Mouse (Mus musculus): ENCODE data around the gene B4galnt3. TPM values are rescaled to one million over a fixed set of nuclear protein-coding genes. Genes with fewer than 3 reads are reported as not detected.

B4galnt3 gene
- polyA plus RNA-seq, 1 experiment, result 0.65 TPM

- TF ChIP-seq POLR2A (IDR thresholded peaks at IDR 0.05; ENCODE audit: borderline replicate concordance, insufficient read depth, low read length) (no peak), CTCF (IDR thresholded peaks at IDR 0.05; ENCODE audit: borderline replicate concordance, insufficient read depth, low read depth, low read length) (no peak)
- Histone ChIP-seq H3K4me3 (replicated peaks; ENCODE audit: insufficient read depth, low read depth, low read length) (no peak overlapping the region), H3K27ac (ENCODE audit: insufficient read depth, low read length) (no peak overlapping the region), H3K4me1 (ENCODE audit: control insufficient read depth, insufficient read depth, low read length) (no peaks in the 10 kb centered on the region), H3K27me3 (ENCODE audit: control insufficient read depth, insufficient read depth, low read length) (no peaks in the 10 kb centered on the region)
- DNase-seq, result no peak
- WGBS, result 54% methylated on average over 7 of the region's 7 CpGs
Observed at GRCm38 (mm10) chr6:120235874-120236273, 58.5 kb downstream of the B4galnt3 start.

GRCm38 (mm10) chr6:120232885-120233284 is 61.5 kb downstream of the B4galnt3 start:
- Histone ChIP-seq H3K27me3 (ENCODE audit: control insufficient read depth, insufficient read depth, low read length) (no peaks in the 10 kb centered on the region), H3K4me3 (replicated peaks; ENCODE audit: insufficient read depth, low read depth, low read length) (no peak overlapping the region), H3K4me1 (ENCODE audit: control insufficient read depth, insufficient read depth, low read length) (no peaks in the 10 kb centered on the region), H3K27ac (ENCODE audit: insufficient read depth, low read length) (no peak overlapping the region)
- TF ChIP-seq POLR2A (IDR thresholded peaks at IDR 0.05; ENCODE audit: borderline replicate concordance, insufficient read depth, low read length), result no peak
- 95% methylated on average over 6 of the region's 6 CpGs for WGBS
- no peak for DNase-seq

DNA sequence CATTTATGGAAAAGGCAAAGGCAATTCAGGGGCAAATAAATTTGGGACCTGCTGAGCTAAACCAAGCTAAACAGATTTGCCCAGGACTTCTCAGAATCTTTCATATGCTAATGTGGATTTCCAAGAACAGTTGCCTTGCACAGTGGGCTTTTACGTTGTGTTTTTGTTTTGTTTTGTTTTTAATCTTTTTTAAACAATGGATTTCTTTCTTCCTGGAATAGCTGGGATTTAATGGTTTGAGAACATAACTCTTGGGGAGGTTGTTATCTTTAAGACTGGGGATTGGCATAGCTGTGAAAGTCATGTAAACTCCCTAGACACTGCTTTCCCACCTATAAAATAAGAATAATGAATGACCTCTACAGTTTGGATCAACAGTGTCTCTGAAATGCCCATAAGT is 63.9 kb downstream of the B4galnt3 start:
- no peak overlapping the region for H3K27ac ChIP-seq (ENCODE audit: insufficient read depth, low read length)
- H3K27me3 ChIP-seq (ENCODE audit: control insufficient read depth, insufficient read depth, low read length), result no peaks in the 10 kb centered on the region
- 12% methylated on average over 1 of the region's 1 CpGs for WGBS
- DNase-seq, result no peak
- H3K4me1 ChIP-seq (ENCODE audit: control insufficient read depth, insufficient read depth, low read length), result no peaks in the 10 kb centered on the region
- no peak overlapping the region for H3K4me3 ChIP-seq (replicated peaks; ENCODE audit: insufficient read depth, low read depth, low read length)
- TF ChIP-seq CTCF (IDR thresholded peaks at IDR 0.05; ENCODE audit: borderline replicate concordance, insufficient read depth, low read depth, low read length) (no peak), POLR2A (IDR thresholded peaks at IDR 0.05; ENCODE audit: borderline replicate concordance, insufficient read depth, low read length) (no peak)

- no peaks in the 10 kb centered on the region for H3K27me3 ChIP-seq (ENCODE audit: control insufficient read depth, insufficient read depth, low read length)
- H3K27ac ChIP-seq (ENCODE audit: insufficient read depth, low read length), result no peak overlapping the region
- H3K4me3 ChIP-seq (replicated peaks; ENCODE audit: insufficient read depth, low read depth, low read length), result no peak overlapping the region
- WGBS, result 45% methylated on average over 7 of the region's 7 CpGs
- TF ChIP-seq CTCF (IDR thresholded peaks at IDR 0.05; ENCODE audit: borderline replicate concordance, insufficient read depth, low read depth, low read length) (no peak), POLR2A (IDR thresholded peaks at IDR 0.05; ENCODE audit: borderline replicate concordance, insufficient read depth, low read length) (no peak)
- DNase-seq, result no peak
- H3K4me1 ChIP-seq (ENCODE audit: control insufficient read depth, insufficient read depth, low read length), result no peaks in the 10 kb centered on the region
Observed at GRCm38 (mm10) chr6:120229806-120230205, 64.6 kb downstream of the B4galnt3 start.

GRCm38 (mm10) chr6:120227068-120227467 is 67.3 kb downstream of the B4galnt3 start:
- Histone ChIP-seq H3K27ac (ENCODE audit: insufficient read depth, low read length) (no peak overlapping the region), H3K27me3 (ENCODE audit: control insufficient read depth, insufficient read depth, low read length) (no peaks in the 10 kb centered on the region), H3K4me3 (replicated peaks; ENCODE audit: insufficient read depth, low read depth, low read length) (no peak overlapping the region), H3K4me1 (ENCODE audit: control insufficient read depth, insufficient read depth, low read length) (no peaks in the 10 kb centered on the region)
- no peak for DNase-seq
- WGBS, result 92% methylated on average over 7 of the region's 7 CpGs
- TF ChIP-seq CTCF (IDR thresholded peaks at IDR 0.05; ENCODE audit: borderline replicate concordance, insufficient read depth, low read depth, low read length), result no peak
- no peak for TF ChIP-seq POLR2A (IDR thresholded peaks at IDR 0.05; ENCODE audit: borderline replicate concordance, insufficient read depth, low read length)

DNA sequence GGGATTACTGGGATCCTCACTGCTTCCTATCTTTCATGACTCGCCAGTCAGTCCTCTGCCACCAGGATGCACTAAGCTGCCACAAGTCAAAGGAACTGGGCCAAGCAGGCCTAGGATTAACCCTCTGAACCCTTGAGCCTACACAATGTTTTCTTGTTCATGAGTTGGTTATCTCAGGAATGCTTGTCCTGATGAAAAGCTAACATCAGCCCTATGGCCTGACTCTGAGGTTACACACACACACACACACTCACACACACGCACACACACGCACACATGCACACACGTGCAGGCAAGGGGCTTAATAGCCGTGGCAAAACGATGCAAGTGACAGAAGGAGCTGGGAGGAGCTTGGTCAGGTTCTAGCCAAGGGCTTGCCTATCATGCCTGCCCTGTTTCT is 69.0 kb downstream of the B4galnt3 start:
- no peak for TF ChIP-seq POLR2A (IDR thresholded peaks at IDR 0.05; ENCODE audit: borderline replicate concordance, insufficient read depth, low read length)
- no peak for TF ChIP-seq CTCF (IDR thresholded peaks at IDR 0.05; ENCODE audit: borderline replicate concordance, insufficient read depth, low read depth, low read length)
- no peak overlapping the region for H3K27ac ChIP-seq (ENCODE audit: insufficient read depth, low read length)
- WGBS, result 30% methylated on average over 6 of the region's 6 CpGs
- H3K27me3 ChIP-seq (ENCODE audit: control insufficient read depth, insufficient read depth, low read length), result no peaks in the 10 kb centered on the region
- DNase-seq, result no peak
- H3K4me1 ChIP-seq (ENCODE audit: control insufficient read depth, insufficient read depth, low read length), result no peaks in the 10 kb centered on the region
- no peak overlapping the region for H3K4me3 ChIP-seq (replicated peaks; ENCODE audit: insufficient read depth, low read depth, low read length)

DNA sequence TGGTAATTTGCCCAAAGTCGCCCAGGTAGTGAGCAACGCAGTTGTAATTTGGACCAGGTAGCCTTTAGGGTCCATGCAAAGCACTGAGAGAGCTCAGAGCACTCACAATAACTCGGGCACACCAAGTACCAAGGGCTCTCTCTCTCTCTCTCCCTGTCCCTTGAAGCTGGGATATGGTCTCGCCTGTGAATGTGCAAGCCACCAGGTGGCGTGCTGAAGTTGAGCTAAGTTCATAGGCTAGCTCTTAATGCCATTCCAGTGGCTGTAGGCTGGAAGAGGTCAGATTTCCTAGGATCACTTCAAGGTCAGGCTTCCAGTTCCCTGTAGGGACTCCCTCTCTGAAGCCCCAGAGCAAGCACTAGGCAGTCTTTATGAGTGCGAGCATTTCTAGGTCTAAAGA is 71.7 kb downstream of the B4galnt3 start:
- no peaks in the 10 kb centered on the region for H3K4me1 ChIP-seq (ENCODE audit: control insufficient read depth, insufficient read depth, low read length)
- TF ChIP-seq POLR2A (IDR thresholded peaks at IDR 0.05; ENCODE audit: borderline replicate concordance, insufficient read depth, low read length) (no peak), CTCF (IDR thresholded peaks at IDR 0.05; ENCODE audit: borderline replicate concordance, insufficient read depth, low read depth, low read length) (peak; percentile 49; the same call in 1 of the 2 replicates)
- no peaks in the 10 kb centered on the region for H3K27me3 ChIP-seq (ENCODE audit: control insufficient read depth, insufficient read depth, low read length)
- no peak overlapping the region for H3K4me3 ChIP-seq (replicated peaks; ENCODE audit: insufficient read depth, low read depth, low read length)
- peak; percentile 29 to 45 for DNase-seq
- no peak overlapping the region for H3K27ac ChIP-seq (ENCODE audit: insufficient read depth, low read length)
- 32% methylated on average over 6 of the region's 6 CpGs for WGBS

- H3K27me3 ChIP-seq (ENCODE audit: control insufficient read depth, insufficient read depth, low read length), result no peaks in the 10 kb centered on the region
- TF ChIP-seq POLR2A (IDR thresholded peaks at IDR 0.05; ENCODE audit: borderline replicate concordance, insufficient read depth, low read length), result no peak
- no peak for TF ChIP-seq CTCF (IDR thresholded peaks at IDR 0.05; ENCODE audit: borderline replicate concordance, insufficient read depth, low read depth, low read length)
- WGBS, result 84% methylated on average over 2 of the region's 2 CpGs
- no peak overlapping the region for H3K4me3 ChIP-seq (replicated peaks; ENCODE audit: insufficient read depth, low read depth, low read length)
- no peaks in the 10 kb centered on the region for H3K4me1 ChIP-seq (ENCODE audit: control insufficient read depth, insufficient read depth, low read length)
- H3K27ac ChIP-seq (ENCODE audit: insufficient read depth, low read length), result no peak overlapping the region
- DNase-seq, result no peak
Observed at GRCm38 (mm10) chr6:120219281-120219680, 75.1 kb downstream of the B4galnt3 start.

Data from cerebellum, adult 2 months (tissue).